Mouse (Mus musculus) frontal cortex, adult 2 months (tissue): ENCODE measurements around the gene Znrf2. TPM values are rescaled to one million over a fixed set of nuclear protein-coding genes. Genes with fewer than 3 reads are reported as not detected.
"Not testable (repeated sequence)": the region's sequence is repeated elsewhere in the genome, so short reads cannot be mapped to it uniquely, and the experiment has no call there.

Source experiments
- DNase-seq, 2 experiments: peaks; one replicate each; pipeline ENCODE4 v3.0.0; 2022; ENCODE audit warnings: low spot score in 1 of 2; ENCODE audit errors: extremely low spot score in 1 of 2
- polyA plus RNA-seq: library from polyadenylated mRNA; depleted of rRNA; stranded (reverse); fragments of >200 nt; gene quantifications from 2 replicates; pipeline ENCODE4 v1.2.3, GENCODE M21; 2012

Znrf2 gene
- polyA plus RNA-seq, 1 experiment, result 9.4 TPM

- no peak for DNase-seq
These were observed 10.9 kb upstream of the Znrf2 start for GRCm38 (mm10) chr6:54805779-54806178.

DNA sequence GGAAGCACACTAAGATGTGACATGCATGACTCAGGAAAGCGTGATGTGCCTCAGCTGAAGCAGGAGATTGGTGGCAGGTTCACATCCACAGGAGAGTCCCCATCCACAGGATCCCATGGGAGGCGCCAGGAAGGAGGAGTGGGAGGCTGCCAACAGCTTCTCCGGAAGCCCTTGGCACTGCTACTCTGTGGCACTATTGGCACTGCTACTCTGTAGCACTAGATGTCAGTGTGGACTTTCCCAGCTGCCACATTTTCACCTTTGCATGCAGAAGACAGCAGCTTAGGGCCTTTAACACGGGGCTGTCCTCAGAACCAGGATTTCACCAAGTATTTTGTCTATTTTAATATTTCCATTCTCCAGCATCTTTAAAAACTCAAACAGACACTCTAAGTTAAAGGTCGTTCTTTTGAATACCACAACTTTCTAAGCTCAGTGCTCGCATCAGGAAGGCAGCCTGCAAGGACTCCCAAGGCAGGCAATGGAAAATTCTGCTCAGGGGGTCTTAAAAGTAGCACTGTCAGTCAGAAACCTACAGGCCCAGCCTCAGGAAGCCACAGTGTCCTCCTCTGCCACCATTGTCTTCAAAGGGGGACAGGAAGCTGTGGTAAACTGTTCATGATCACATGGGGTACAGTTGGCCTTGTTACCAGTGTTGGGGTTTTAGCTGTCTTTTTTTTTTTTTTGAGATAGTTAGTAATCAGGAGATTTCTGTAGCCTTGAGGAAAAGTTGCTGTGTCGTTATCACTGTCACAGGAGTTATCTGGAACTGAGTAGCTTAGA is 7.0 kb upstream of the Znrf2 start:
- DNase-seq, result peak in 1 of 2 experiments; percentile 73

- DNase-seq, result no peak
These were observed 6.4 kb upstream of the Znrf2 start for GRCm38 (mm10) chr6:54810314-54810646.

GRCm38 (mm10) chr6:54811546-54812250 is 5.0 kb upstream of the Znrf2 start:
- peak; percentile 57 to 81 for DNase-seq

DNA sequence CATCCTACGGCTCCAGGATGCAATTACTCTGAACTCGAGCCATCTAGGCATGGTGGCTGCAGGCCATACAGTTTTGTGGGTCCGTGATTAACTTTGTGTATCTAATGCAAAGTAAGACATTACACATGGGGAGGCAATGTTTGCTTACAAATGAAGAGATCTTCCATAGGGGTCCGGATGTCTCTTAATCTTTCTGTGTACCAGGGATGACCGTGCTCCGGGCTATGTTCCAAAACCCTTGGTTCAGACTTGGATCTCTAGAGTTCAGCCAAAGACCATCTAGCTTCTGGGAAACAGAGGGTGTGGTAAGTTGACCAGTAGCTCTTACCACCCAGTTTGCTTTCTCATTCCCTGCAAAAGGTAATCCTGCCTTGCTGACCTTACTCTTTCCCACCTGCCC is 4.4 kb upstream of the Znrf2 start:
- DNase-seq, result no peak

GRCm38 (mm10) chr6:54815428-54816130 is 1.1 kb upstream of the Znrf2 start:
- DNase-seq, result no peak

DNA sequence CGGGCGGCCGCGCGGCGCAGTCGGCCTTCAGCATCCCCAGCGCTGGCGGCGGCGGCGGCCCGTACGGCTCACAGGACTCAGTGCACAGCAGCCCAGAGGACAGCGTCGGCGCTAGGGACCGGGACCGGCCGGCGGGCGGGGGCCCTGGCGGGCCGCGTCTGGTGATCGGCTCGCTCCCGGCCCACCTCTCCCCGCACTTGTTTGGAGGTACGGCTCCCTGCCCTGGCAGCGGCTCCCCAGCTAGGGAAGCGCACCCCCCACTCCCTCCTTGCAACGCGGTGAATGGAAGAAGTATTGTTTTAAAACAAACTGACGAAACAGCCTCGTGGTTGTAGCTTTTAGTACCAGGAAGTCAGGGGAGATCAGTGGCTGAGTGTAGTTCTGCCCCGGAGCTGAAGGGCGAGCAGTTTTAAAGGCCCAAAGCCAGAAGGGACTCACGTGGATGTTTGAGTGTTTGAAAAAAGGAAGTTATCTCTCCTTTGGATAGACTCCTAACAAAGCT is 601 bp downstream of the Znrf2 start:
- peak in 1 of 2 experiments; percentile 46 for DNase-seq

DNA sequence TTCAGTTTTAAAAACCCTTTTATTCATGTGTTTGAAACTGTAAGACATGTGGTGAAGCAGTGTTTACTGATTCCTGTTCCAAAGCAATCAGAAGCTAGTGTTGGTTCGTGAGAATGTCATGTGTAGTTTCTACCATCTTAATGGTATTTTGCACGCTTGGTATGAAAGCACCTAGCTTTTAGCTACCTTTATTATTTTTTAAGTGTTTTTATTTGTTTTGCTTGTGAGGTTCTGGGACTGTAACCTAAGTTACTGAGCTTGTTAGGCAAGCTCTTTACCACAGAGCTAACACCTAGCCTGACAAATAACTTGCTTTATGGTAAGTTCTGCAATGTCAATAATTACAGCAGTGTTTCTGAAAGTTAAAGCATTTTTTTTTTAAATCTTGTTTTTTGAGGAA is 1.7 kb downstream of the Znrf2 start:
- no peak for DNase-seq

DNA sequence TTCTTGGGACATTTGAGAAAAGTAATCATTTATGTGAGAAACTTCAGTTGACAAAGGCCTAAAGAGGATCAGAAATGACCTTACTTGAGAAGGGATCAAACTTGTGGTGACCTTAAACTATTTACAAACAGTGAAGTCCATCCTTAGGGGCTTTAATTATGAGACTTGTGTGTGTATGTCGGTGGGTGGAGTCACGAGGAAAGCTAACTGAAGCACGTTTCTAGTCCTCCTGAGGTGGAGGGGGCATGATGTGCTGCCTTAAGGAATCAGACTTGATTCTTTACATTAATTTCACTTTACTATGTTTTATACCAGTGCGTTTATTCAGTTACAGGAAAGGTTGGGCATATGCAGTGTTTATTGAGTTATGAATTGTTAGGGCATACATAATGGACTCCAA is 2.6 kb downstream of the Znrf2 start:
- DNase-seq, result no peak

- DNase-seq, result no peak
These were observed 3.0 kb downstream of the Znrf2 start for GRCm38 (mm10) chr6:54819746-54820145.

DNA sequence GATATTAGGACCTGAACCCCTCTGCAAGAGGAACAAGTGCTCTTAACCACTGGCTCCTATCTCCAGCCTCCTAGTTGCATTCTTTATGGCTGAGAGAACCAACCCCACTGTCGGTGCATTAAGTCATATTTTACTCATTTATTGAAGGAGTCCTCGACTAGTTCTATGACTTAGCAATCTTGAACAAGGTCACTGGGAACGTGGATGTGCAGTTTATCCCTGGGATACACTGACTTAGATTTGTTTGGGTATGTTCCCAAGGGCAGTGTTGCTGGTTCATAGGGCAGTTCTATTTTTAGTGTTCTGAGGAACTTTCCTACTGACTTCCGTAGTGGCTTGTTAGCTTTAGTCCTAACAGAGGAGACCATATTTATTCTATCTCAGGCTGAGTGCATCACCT is 5.6 kb downstream of the Znrf2 start:
- DNase-seq, result no peak

- not testable (repeated sequence) for DNase-seq
These were observed 7.8 kb downstream of the Znrf2 start for GRCm38 (mm10) chr6:54824561-54824960.

DNA sequence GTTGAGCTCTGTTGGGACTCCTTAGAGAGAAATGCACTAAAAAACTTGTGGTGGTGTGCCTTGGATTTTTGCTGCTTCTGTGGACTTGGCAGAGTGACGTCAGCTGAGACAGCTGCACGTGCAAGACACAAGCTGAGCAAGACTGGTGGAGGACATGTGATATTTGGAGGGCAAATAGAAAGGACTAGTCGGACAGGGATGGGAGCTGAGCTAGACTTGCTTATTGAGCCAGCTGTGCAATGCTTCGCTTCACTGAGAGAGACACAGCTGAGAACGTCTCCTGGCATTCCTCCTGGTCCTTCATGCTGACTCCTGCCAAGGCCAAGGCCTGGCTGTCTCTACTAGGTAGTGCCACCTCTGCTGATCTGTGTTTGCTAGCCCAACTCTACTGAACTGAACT is 10.8 kb downstream of the Znrf2 start:
- no peak for DNase-seq

DNA sequence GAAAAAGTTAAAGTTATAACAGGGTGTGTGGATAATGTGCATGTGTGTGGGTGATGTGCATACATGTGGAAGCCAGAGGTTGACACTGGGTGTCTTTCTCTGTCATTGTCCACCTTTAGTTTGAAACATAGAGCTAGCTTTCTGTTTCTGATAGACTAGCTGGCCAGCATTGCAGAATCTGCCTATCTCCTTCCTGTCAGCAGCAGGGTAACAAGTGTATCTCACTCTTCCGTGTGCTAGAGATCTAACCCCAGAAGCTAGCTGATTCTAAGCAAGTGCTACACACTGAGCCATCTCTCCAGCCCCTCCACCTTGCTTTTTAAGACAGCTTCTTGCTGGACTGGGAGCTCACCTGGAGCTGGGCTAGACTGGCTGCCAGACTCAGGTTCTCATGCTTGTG is 11.6 kb downstream of the Znrf2 start:
- DNase-seq, result no peak

- no peak for DNase-seq
These were observed 13.5 kb downstream of the Znrf2 start for GRCm38 (mm10) chr6:54830048-54830772.

DNA sequence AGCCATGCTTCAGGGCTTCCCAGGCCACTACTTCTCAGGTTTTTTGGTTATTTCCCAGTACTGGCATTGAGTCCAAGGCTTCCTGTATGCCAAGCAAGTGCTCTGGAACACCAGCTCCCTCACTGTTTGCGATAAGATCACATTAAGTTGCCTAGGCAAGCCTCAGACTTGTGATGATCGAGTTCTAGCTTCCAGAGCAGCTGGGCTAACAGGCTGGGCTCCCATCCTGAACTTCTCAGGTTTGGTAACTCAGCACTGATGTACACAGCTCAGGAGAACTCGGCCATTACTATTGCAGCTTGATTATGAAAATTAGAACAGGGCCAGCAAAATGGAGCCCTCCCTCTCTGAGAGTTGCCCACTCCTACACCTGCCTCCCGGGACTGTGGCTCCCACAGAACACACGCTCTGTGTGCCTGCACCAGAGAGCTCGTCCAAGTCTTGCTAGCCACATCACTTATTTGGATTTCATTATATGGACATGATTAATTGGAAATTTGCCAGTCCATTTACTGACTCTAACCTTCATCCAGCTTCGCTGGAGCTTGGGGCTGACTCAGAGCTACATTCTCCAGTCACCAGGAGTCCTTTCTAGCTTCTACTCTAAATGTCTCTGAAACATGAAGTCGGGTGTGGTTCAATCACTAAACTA is 14.5 kb downstream of the Znrf2 start:
- no peak for DNase-seq

GRCm38 (mm10) chr6:54833427-54833826 is 16.7 kb downstream of the Znrf2 start:
- peak in 1 of 2 experiments; percentile 28 for DNase-seq

- DNase-seq, result no peak
These were observed 19.9 kb downstream of the Znrf2 start for GRCm38 (mm10) chr6:54836666-54837065.

GRCm38 (mm10) chr6:54841399-54841798 is 24.7 kb downstream of the Znrf2 start:
- DNase-seq, result no peak

GRCm38 (mm10) chr6:54842041-54842440 is 25.3 kb downstream of the Znrf2 start:
- no peak for DNase-seq
